Mouse (Mus musculus) ovary, postnatal 14 days (tissue): Measurements from ENCODE around the gene Ptk7.

Experiments used
- DNase-seq: peaks from one replicate; pipeline ENCODE4 v3.0.0; 2022; ENCODE audit warnings: low spot score

The Ptk7 gene

GRCm38 (mm10) chr17:46520385-46520979 lies 108.8 kb downstream of the Ptk7 start:
- no peak for DNase-seq

GRCm38 (mm10) chr17:46519971-46520370 lies 109.3 kb downstream of the Ptk7 start:
- no peak for DNase-seq
